Mouse (Mus musculus): Measurements from ENCODE around the gene Gm1140.
"Not testable (repeated sequence)": the region's sequence is repeated elsewhere in the genome, so short reads cannot be mapped to it uniquely, and the experiment has no call there.

Gm1140 gene

GRCm38 (mm10) chrX:67693462-67693861 is at the start of gene Gm1140:
Gene Gm1140 (minus strand): TSS chrX:67693562.
- DNase-seq (ENCODE audit: low spot score), result not testable (repeated sequence)

GRCm38 (mm10) chrX:67695398-67695797 is 2.0 kb upstream of the Gm1140 start, which contains the start of gene Gm14692:
Gene Gm14692 (plus strand): TSS chrX:67695698.
- not testable (repeated sequence) for DNase-seq (ENCODE audit: low spot score)
